24 mouse cellular contexts compared by ENCODE assay signal in genomic region chr10:67383352-67383751, GRCm38 (mm10).
A peak's percentile ranks its signal among the peaks of the same experiment; 100 is the strongest.
DNase-seq lines count a peak whose midpoint lies in the region; ATAC-seq and TF ChIP-seq lines count a peak whose summit lies in the region.
"Had no signal": no experiment of that assay in that cellular context is flagged by ENCODE, and none has a peak within 500 bp of the region (broad histone marks: within the 10 kb centered on the region; RNA-seq: fewer than 3 reads in every experiment).

No protein-coding gene starts in this region.

- H3K4me1 ChIP-seq in forebrain, embryonic 11.5 days (replicated peaks; ENCODE audit: control insufficient read depth, insufficient read depth, low read length), result peaks cover 3% of the 10 kb centered on the region; the same call in 1 of the 2 replicates
- peaks cover 16% of the 10 kb centered on the region for H3K4me1 ChIP-seq in forebrain, embryonic 16.5 days (replicated peaks; ENCODE audit: control insufficient read depth, insufficient read depth, low read length)
- H3K4me1 ChIP-seq: embryonic facial prominence, embryonic 12.5 days had no signal

- intact Hi-C loops in heart, postnatal 36 days (cut with DNase I), result no loop called here

- no peak for TF ChIP-seq POLR2A in brain, embryonic 14.5 days (IDR thresholded peaks at IDR 0.05; ENCODE audit: borderline replicate concordance, extremely low read depth, insufficient read depth, insufficient read length, poor library complexity, severe bottlenecking)

- H3K27me3 ChIP-seq in forebrain, embryonic 11.5 days (ENCODE audit: control insufficient read depth, insufficient read depth, low read length), result no peaks in the 10 kb centered on the region
- no peaks in the 10 kb centered on the region for H3K27me3 ChIP-seq in forebrain, embryonic 16.5 days (replicated peaks; ENCODE audit: control insufficient read depth, insufficient read depth, low read length)
- H3K27me3 ChIP-seq: CH12.LX; embryonic facial prominence, embryonic 12.5 days; forebrain, embryonic 13.5 days; Patski had no signal

- H3K4me3 ChIP-seq in forebrain, embryonic 11.5 days (ENCODE audit: low read depth, low read length), result no peak overlapping the region
- no peak overlapping the region for H3K4me3 ChIP-seq in forebrain, embryonic 16.5 days (replicated peaks; ENCODE audit: low read length)
- H3K4me3 ChIP-seq: embryonic facial prominence, embryonic 10.5 days; embryonic facial prominence, embryonic 12.5 days; forebrain, embryonic 10.5 days; forebrain, embryonic 13.5 days had no signal

- TF ChIP-seq CTCF in brain, embryonic 14.5 days (IDR thresholded peaks at IDR 0.05; ENCODE audit: borderline replicate concordance, extremely low read depth, insufficient read depth, insufficient read length), result no peak

- no peak overlapping the region for H3K27ac ChIP-seq in forebrain, embryonic 11.5 days (ENCODE audit: low read depth, low read length)
- no peak overlapping the region for H3K27ac ChIP-seq in forebrain, embryonic 16.5 days (ENCODE audit: low read length)
- H3K27ac ChIP-seq: embryonic facial prominence, embryonic 10.5 days; embryonic facial prominence, embryonic 12.5 days had no signal

- 66% methylated on average over 4 of the region's 4 CpGs for WGBS in forebrain, embryonic 11.5 days
- 36% methylated on average over 4 of the region's 4 CpGs for WGBS in forebrain, embryonic 16.5 days

- peak; percentile 42; the same call in 1 of the 2 replicates for ATAC-seq in forebrain, embryonic 11.5 days (replicated peaks; ENCODE audit: low FRiP score)
- no peak for ATAC-seq in forebrain, embryonic 16.5 days
- ATAC-seq: activated CD4-positive, CD25-positive, alpha-beta regulatory T cell, adult 4 months; CD4-positive, CD25-positive, alpha-beta regulatory T cell, adult 4 months; Patski had no signal

- H3K9ac ChIP-seq in forebrain, embryonic 11.5 days (ENCODE audit: low read length), result no peak overlapping the region
- H3K9ac ChIP-seq in forebrain, embryonic 16.5 days (replicated peaks; ENCODE audit: low read depth, low read length), result no peak overlapping the region
- H3K9ac ChIP-seq: embryonic facial prominence, embryonic 12.5 days; forebrain, embryonic 13.5 days had no signal

- no peak for DNase-seq in forebrain, embryonic 11.5 days (ENCODE audit: low spot score)
- peak; percentile 62 for DNase-seq in heart, adult 11 months
- DNase-seq in heart, postnatal 36 days, result no peak
- DNase-seq in brain, embryonic 14.5 days (ENCODE audit: low read depth), result peak; percentile 42
- no peak for DNase-seq in cerebellum, adult 11 months
- DNase-seq: adrenal gland, adult 8-10 months; adrenal gland, postnatal 14 days; adrenal gland, postnatal 36 days; B cell, adult 2 months; cerebellum, adult 11-12 months; cerebellum, adult 2 months; cerebellum, adult 9-10 months; cerebellum, postnatal 10 days; cerebellum, postnatal 25 days had no signal

- H3K36me3 ChIP-seq in forebrain, embryonic 11.5 days (ENCODE audit: control insufficient read depth, insufficient read depth, low read length), result no peaks in the 10 kb centered on the region
- H3K36me3 ChIP-seq in forebrain, embryonic 16.5 days (ENCODE audit: control insufficient read depth, insufficient read depth), result no peaks in the 10 kb centered on the region
- H3K36me3 ChIP-seq: embryonic facial prominence, embryonic 10.5 days; embryonic facial prominence, embryonic 12.5 days; forebrain, embryonic 10.5 days had no signal

- no peaks in the 10 kb centered on the region for H3K9me3 ChIP-seq in forebrain, embryonic 11.5 days (ENCODE audit: control insufficient read depth, low read length)
- H3K9me3 ChIP-seq in forebrain, embryonic 16.5 days (ENCODE audit: control insufficient read depth, low read length), result no peaks in the 10 kb centered on the region
- H3K9me3 ChIP-seq: embryonic facial prominence, embryonic 10.5 days; embryonic facial prominence, embryonic 12.5 days; forebrain, embryonic 10.5 days; forebrain, embryonic 13.5 days; G1E had no signal

- no peak overlapping the region for H3K4me2 ChIP-seq in forebrain, embryonic 11.5 days (ENCODE audit: low read depth, low read length, severe bottlenecking)
- H3K4me2 ChIP-seq in forebrain, embryonic 16.5 days (ENCODE audit: low read length), result no peak overlapping the region
- H3K4me2 ChIP-seq: embryonic facial prominence, embryonic 12.5 days; forebrain, embryonic 13.5 days had no signal

Comparison
In these comparisons a context has a peak if more than half of its experiments do, and no peak if none do; other contexts are left out.
1. DNase-seq: peak in heart, adult 11 months (single experiment) and brain, embryonic 14.5 days (single experiment); none in forebrain, embryonic 11.5 days (single experiment), heart, postnatal 36 days (0 of 2) and cerebellum, adult 11 months (single experiment).